23 mouse cellular contexts compared by ENCODE assay signal in the genomic region with DNA sequence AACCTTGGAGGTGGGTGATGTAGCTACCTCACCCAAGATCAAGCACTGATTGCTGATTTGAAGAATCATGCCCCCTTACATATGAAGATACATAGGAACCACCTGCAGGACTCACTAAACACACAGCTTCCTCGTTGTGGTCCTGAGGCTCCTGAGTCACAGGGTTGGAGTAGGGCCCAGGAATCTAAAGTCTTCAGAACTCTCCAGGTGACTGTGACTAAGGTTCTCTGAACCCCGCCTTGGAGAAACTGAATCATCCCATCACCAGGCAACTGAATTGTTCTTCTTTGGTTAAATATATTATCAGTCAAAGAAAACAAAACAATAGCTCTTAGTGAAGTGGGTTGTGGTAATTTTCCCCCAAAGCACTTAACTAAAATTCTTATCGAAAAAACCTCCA.
A peak's percentile ranks its signal among the peaks of the same experiment; 100 is the strongest.
DNase-seq lines count a peak whose midpoint lies in the region; ATAC-seq and TF ChIP-seq lines count a peak whose summit lies in the region.
"Had no signal": no experiment of that assay in that cellular context is flagged by ENCODE, and none has a peak within 500 bp of the region (broad histone marks: within the 10 kb centered on the region; RNA-seq: fewer than 3 reads in every experiment).

No protein-coding gene starts in this region.

- no peak overlapping the region for H3K9ac ChIP-seq in liver, embryonic 12.5 days
- H3K9ac ChIP-seq: embryonic facial prominence, embryonic 15.5 days; hindbrain, embryonic 13.5 days had no signal

- no peaks in the 10 kb centered on the region for H3K4me1 ChIP-seq in liver, embryonic 12.5 days
- H3K4me1 ChIP-seq: embryonic facial prominence, embryonic 15.5 days; forebrain, embryonic 10.5 days; heart, embryonic 10.5 days; hindbrain, embryonic 13.5 days had no signal

- no peak overlapping the region for H3K4me2 ChIP-seq in liver, embryonic 12.5 days
- H3K4me2 ChIP-seq: embryonic facial prominence, embryonic 15.5 days; hindbrain, embryonic 13.5 days had no signal

- no peaks in the 10 kb centered on the region for H3K9me3 ChIP-seq in liver, embryonic 12.5 days (replicated peaks)
- H3K9me3 ChIP-seq: embryonic facial prominence, embryonic 15.5 days; forebrain, embryonic 10.5 days; heart, embryonic 10.5 days; hindbrain, embryonic 13.5 days had no signal

- 67% methylated on average over 3 of the region's 3 CpGs for WGBS in liver, embryonic 12.5 days (ENCODE audit: insufficient replicate concordance)

- no peak for TF ChIP-seq CTCF in gastrocnemius, adult 2 months (IDR thresholded peaks at IDR 0.05)

- intact Hi-C loops in heart, postnatal 10 days (cut with DNase I): no loop called here
- intact Hi-C loops in gastrocnemius, adult 2 months (cut with DNase I): no loop called here

- no peak overlapping the region for H3K4me3 ChIP-seq in liver, embryonic 12.5 days
- H3K4me3 ChIP-seq in gastrocnemius, adult 2 months: no peak overlapping the region
- H3K4me3 ChIP-seq: embryonic facial prominence, embryonic 15.5 days; erythroblast, embryonic 14.5 days; forebrain, embryonic 10.5 days; heart, embryonic 10.5 days; hindbrain, embryonic 13.5 days had no signal

- H3K27ac ChIP-seq in liver, embryonic 12.5 days: no peak overlapping the region
- H3K27ac ChIP-seq in gastrocnemius, adult 2 months: no peak overlapping the region
- H3K27ac ChIP-seq: embryonic facial prominence, embryonic 15.5 days; forebrain, embryonic 10.5 days; heart, embryonic 10.5 days; hindbrain, embryonic 13.5 days; hindbrain, postnatal 0 days had no signal

- H3K27me3 ChIP-seq in liver, embryonic 12.5 days (replicated peaks): peaks cover 9% of the 10 kb centered on the region; the same call in 1 of the 2 replicates
- H3K27me3 ChIP-seq: embryonic facial prominence, embryonic 15.5 days; hindbrain, embryonic 13.5 days; Patski had no signal

- no peaks in the 10 kb centered on the region for H3K36me3 ChIP-seq in liver, embryonic 12.5 days
- H3K36me3 ChIP-seq: embryonic facial prominence, embryonic 15.5 days; forebrain, embryonic 10.5 days; heart, embryonic 10.5 days; hindbrain, embryonic 13.5 days had no signal

- no peak for ATAC-seq in liver, embryonic 12.5 days
- ATAC-seq: activated CD4-positive, CD25-positive, alpha-beta regulatory T cell, adult 4 months; forebrain, embryonic 14.5 days; hindbrain, postnatal 0 days; Patski had no signal

- peak; percentile 22 for DNase-seq in heart, adult 11 months
- DNase-seq in heart, postnatal 10 days: no peak
- DNase-seq in urinary bladder, postnatal 14 days (ENCODE audit: low spot score): peak; percentile 5
- DNase-seq in urinary bladder, adult 2 months (ENCODE audit: low spot score): no peak
- peak; percentile 25 for DNase-seq in lung, postnatal 25 days (ENCODE audit: low spot score)
- DNase-seq in gastrocnemius, adult 2 months: no peak
- DNase-seq: adrenal gland, postnatal 25 days; cerebellum, adult 2 months; cerebellum, postnatal 10 days; embryo, embryonic 11 days; gastrocnemius, postnatal 36 days; heart, adult 18-20 months; heart, postnatal 14 days had no signal

Comparison
In these comparisons a context has a peak if more than half of its experiments do, and no peak if none do; other contexts are left out.
1. DNase-seq: peak in heart, adult 11 months (single experiment), urinary bladder, postnatal 14 days (single experiment) and lung, postnatal 25 days (single experiment); none in heart, postnatal 10 days (0 of 2), urinary bladder, adult 2 months (single experiment) and gastrocnemius, adult 2 months (single experiment).